7 mouse cellular contexts compared by ENCODE assay signal in the genomic region with DNA sequence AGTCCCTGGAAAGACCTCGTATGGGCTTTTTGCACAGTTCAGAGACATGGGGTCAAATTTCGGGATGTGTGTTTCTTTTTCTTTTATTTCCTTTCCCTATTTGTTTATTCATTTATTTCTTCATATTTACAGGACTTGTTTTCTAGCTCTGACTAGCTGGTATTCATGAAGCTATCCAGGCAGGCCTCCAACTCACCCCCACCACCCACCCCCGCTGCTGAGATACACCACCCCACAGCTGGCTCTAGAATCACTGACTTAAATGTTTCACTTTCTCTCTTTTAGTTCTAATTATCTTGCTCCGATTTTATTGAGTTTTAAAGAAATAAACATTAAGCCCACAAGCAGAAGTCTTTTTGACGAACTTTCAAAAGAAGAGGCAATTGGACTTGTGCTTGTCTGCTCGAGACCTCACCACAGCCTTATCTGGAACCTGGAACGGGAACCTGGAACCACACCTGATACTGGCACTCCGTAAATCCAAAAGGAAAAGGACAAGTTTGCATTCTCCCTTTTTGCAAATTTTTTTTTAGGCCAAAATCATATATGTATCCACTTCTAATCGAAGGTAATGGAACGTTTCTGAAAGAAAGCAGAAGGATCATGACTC. TPM values are rescaled to one million over a fixed set of nuclear protein-coding genes. Genes with fewer than 3 reads are reported as not detected.
DNase-seq lines count a peak whose midpoint lies in the region; ATAC-seq and TF ChIP-seq lines count a peak whose summit lies in the region.

No protein-coding gene starts in this region.

- no peaks in the 10 kb centered on the region for H3K9me3 ChIP-seq in lung, postnatal 0 days (ENCODE audit: low read length)
- no peaks in the 10 kb centered on the region for H3K9me3 ChIP-seq in forebrain, embryonic 15.5 days
- no peaks in the 10 kb centered on the region for H3K9me3 ChIP-seq in liver, embryonic 13.5 days (replicated peaks)

- H3K4me3 ChIP-seq in lung, postnatal 0 days (ENCODE audit: low read depth, low read length) = peak overlapping the region; percentile 50
- H3K4me3 ChIP-seq in forebrain, embryonic 15.5 days = peak overlapping the region; percentile 79
- H3K4me3 ChIP-seq in liver, embryonic 13.5 days (replicated peaks) = peak overlapping the region; percentile 68

- peaks cover 3% of the 10 kb centered on the region; the same call in 1 of the 2 replicates for H3K4me1 ChIP-seq in lung, postnatal 0 days (ENCODE audit: insufficient read depth, low read depth, low read length)
- peaks cover 45% of the 10 kb centered on the region for H3K4me1 ChIP-seq in forebrain, embryonic 15.5 days
- H3K4me1 ChIP-seq in liver, embryonic 13.5 days (replicated peaks) = peaks cover 59% of the 10 kb centered on the region

- peak overlapping the region; percentile 65 for H3K4me2 ChIP-seq in lung, postnatal 0 days (replicated peaks; ENCODE audit: low read depth, low read length)
- peak overlapping the region; percentile 61 for H3K4me2 ChIP-seq in forebrain, embryonic 15.5 days (replicated peaks)
- H3K4me2 ChIP-seq in liver, embryonic 13.5 days = peak overlapping the region; percentile 73

- ATAC-seq in lung, postnatal 0 days = no peak
- ATAC-seq in forebrain, embryonic 15.5 days (replicated peaks) = no peak
- no peak for ATAC-seq in liver, embryonic 13.5 days (ENCODE audit: low read depth)
- ATAC-seq in monocyte, adult 5-6 weeks (replicated peaks; ENCODE audit: insufficient number of reproducible peaks, low FRiP score, low TSS enrichment, poor library complexity, severe bottlenecking) = no peak

- peak overlapping the region; percentile 24; the same call in 1 of the 2 replicates for H3K9ac ChIP-seq in lung, postnatal 0 days (replicated peaks; ENCODE audit: low read depth)
- peak overlapping the region; percentile 70 for H3K9ac ChIP-seq in forebrain, embryonic 15.5 days (replicated peaks)
- peak overlapping the region; percentile 66 for H3K9ac ChIP-seq in liver, embryonic 13.5 days

- no peaks in the 10 kb centered on the region for H3K27me3 ChIP-seq in lung, postnatal 0 days (replicated peaks; ENCODE audit: insufficient read depth, low read length)
- H3K27me3 ChIP-seq in forebrain, embryonic 15.5 days = no peaks in the 10 kb centered on the region
- no peaks in the 10 kb centered on the region for H3K27me3 ChIP-seq in liver, embryonic 13.5 days

- WGBS in lung, postnatal 0 days = 27% methylated on average over 10 of the region's 10 CpGs
- WGBS in forebrain, embryonic 15.5 days = 35% methylated on average over 10 of the region's 10 CpGs
- WGBS in liver, embryonic 13.5 days (ENCODE audit: insufficient replicate concordance) = 32% methylated on average over 10 of the region's 10 CpGs

- TF ChIP-seq CTCF in lung, postnatal 0 days (IDR thresholded peaks at IDR 0.05) = no peak

- no peak for TF ChIP-seq EP300 in lung, postnatal 0 days (IDR thresholded peaks at IDR 0.05)

- H3K27ac ChIP-seq in lung, postnatal 0 days (ENCODE audit: low read length) = no peak overlapping the region
- peak overlapping the region; percentile 96 for H3K27ac ChIP-seq in forebrain, embryonic 15.5 days (replicated peaks)
- H3K27ac ChIP-seq in liver, embryonic 13.5 days = no peak overlapping the region

- H3K36me3 ChIP-seq in lung, postnatal 0 days (ENCODE audit: insufficient read depth, low read length) = no peaks in the 10 kb centered on the region
- H3K36me3 ChIP-seq in forebrain, embryonic 15.5 days = no peaks in the 10 kb centered on the region
- H3K36me3 ChIP-seq in liver, embryonic 13.5 days = no peaks in the 10 kb centered on the region

- no peak for DNase-seq in lung, postnatal 0 days (ENCODE audit: low spot score)
- no peak for DNase-seq in lung, postnatal 36 days
- DNase-seq in liver, embryonic 13.5 days = no peak
- no peak for DNase-seq in MN1 (ENCODE audit: low spot score)
- no peak for DNase-seq in spleen, postnatal 14 days (ENCODE audit: low spot score in 2 of 2)

RNA-seq across cellular contexts. Expression of a gene that starts 6.2 kb away (rescaled TPM):
- polyA plus RNA-seq in lung, postnatal 0 days (2015; fragmentation: Nextera tagmentation; extraction: Ambion mirVana) = 8.4 and 8.7 TPM in 2 replicates
- polyA plus RNA-seq in forebrain, embryonic 15.5 days (2015; fragmentation: Nextera tagmentation; extraction: Ambion mirVana) = 13.0 and 13.2 TPM in 2 replicates
- polyA plus RNA-seq in liver, embryonic 13.5 days (2015; fragmentation: Nextera tagmentation; extraction: Ambion mirVana) = 8.3 and 9.1 TPM in 2 replicates
- total RNA-seq in monocyte, adult 5-6 weeks (2017) = 12.1 to 15.9 TPM (median 13.2 TPM) in 3 replicates

RNA-seq across cellular contexts. Expression of a gene that starts 35.8 kb away (rescaled TPM):
- 0.14 and 0.21 TPM in 2 replicates for polyA plus RNA-seq in lung, postnatal 0 days (2015; fragmentation: Nextera tagmentation; extraction: Ambion mirVana)
- polyA plus RNA-seq in forebrain, embryonic 15.5 days (2015; fragmentation: Nextera tagmentation; extraction: Ambion mirVana) = 0.05 and 0.08 TPM in 2 replicates
- polyA plus RNA-seq in liver, embryonic 13.5 days (2015; fragmentation: Nextera tagmentation; extraction: Ambion mirVana) = 1.5 and 2.0 TPM in 2 replicates
- not detected in 3 replicates for total RNA-seq in monocyte, adult 5-6 weeks (2017)

RNA-seq across cellular contexts. Expression of a gene that starts 58.8 kb away (rescaled TPM):
- polyA plus RNA-seq in lung, postnatal 0 days (2015; fragmentation: Nextera tagmentation; extraction: Ambion mirVana) = 0.06 and 0.07 TPM in 2 replicates
- 0.11 TPM in 1 of 2 replicates, not detected in the other for polyA plus RNA-seq in forebrain, embryonic 15.5 days (2015; fragmentation: Nextera tagmentation; extraction: Ambion mirVana)
- polyA plus RNA-seq in liver, embryonic 13.5 days (2015; fragmentation: Nextera tagmentation; extraction: Ambion mirVana) = not detected in 2 replicates
- not detected in 3 replicates for total RNA-seq in monocyte, adult 5-6 weeks (2017)
